Mouse (Mus musculus): ENCODE data around the gene Cdkal1. TPM values are rescaled to one million over a fixed set of nuclear protein-coding genes. Genes with fewer than 3 reads are reported as not detected.
A peak's percentile ranks its signal among the peaks of the same experiment; 100 is the strongest.

Cdkal1 gene
- total RNA-seq (2021), result 10 to 100 TPM; 18.4 to 18.8 TPM
- long read RNA-seq, experiment 1, transcript Cdkal1-201 (16 exons, 2,629 nt), result major isoform, 15 of 16 reads
- long read RNA-seq, experiment 1, partial matches to known transcripts, result 0 of 16 reads
- long read RNA-seq, experiment 1, other reads (novel, unspliced or antisense), result 1 of 16 reads
- long read RNA-seq, experiment 2, transcript Cdkal1-201 (16 exons, 2,629 nt), result major isoform, 16 of 22 reads
- long read RNA-seq, experiment 2, partial matches to known transcripts, result 0 of 22 reads
- long read RNA-seq, experiment 2, other reads (novel, unspliced or antisense), result 6 of 22 reads

DNA sequence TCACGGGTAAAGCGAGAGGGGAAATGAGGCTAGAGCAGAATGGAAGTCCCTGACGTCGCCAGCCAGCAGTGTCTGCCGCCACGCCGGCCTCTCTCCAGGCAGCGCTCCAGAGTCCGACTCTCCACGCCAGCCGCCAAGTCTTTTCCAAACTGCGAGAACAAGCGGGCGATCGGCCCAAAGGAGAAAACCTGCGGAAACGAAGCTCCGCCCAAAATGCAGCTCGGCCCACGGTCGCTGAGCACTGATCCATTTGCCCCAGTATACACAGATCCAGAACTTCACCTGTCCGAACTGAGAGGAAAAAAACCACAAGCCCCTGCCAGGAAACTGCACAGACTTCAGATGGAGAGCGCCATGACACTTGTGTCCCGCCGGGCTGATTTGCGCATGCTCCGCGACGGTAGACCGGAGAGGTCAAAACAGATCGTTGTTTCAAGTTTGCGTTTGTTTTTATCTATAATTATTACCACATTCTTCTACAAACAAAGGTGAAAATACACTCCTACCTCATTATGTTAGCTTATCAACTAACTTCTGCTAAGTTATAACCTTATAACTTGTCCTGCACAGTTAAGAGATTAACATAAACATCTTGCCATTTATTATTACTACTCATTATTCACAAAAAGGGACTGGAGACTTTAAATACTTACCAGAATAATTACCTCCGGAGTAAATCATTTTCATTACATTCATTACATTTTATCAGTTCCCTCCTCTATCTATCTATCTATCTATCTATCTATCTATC lies at the start of gene Cdkal1:
TSS of gene Cdkal1 (minus strand) at position 394 of the 751 bp plus-strand sequence.
- DNase-seq (ENCODE audit: low spot score in 2 of 2), result peak; percentile 84 to 87

DNA sequence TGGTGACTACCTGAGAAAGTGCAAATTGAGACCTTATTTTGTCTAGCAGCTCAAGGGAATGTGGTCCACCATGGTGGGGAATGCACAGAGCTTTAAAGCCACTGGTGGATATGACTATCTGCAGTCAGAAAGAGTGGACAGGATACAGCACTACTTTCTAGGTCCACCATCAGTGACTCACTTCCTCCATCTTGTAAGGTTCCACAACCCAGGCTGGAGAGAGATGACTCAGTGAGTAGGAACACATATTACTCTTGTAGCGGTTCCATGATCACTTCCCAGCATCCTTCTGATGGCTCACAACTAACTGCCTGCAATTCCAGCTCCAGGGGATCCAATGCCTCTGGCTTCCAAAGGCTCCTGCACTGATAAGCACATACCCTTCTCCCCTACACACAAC lies 47.9 kb upstream of the Cdkal1 start:
- no peak for DNase-seq (ENCODE audit: low spot score in 2 of 2)

DNA sequence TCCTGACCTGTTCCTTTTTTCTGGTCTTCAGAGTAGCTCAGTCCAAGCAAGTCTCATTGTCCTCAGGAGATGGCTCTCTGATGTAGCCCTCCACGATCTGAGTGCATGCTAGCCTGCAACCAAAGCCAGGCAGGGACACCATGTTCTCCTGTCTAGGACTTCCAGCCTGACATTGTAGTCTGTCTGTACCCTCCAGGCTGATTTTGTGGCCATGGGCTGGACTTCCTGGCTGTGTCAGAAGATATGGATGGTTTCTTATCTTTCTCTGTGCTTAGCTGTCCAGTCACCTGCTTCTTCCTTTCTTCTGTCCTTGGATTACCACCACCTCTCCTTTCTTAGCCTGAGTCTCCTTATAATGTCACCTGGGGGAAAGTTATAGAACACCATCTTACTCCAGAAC lies 47.2 kb upstream of the Cdkal1 start:
- DNase-seq (ENCODE audit: low spot score in 2 of 2), result no peak

DNA sequence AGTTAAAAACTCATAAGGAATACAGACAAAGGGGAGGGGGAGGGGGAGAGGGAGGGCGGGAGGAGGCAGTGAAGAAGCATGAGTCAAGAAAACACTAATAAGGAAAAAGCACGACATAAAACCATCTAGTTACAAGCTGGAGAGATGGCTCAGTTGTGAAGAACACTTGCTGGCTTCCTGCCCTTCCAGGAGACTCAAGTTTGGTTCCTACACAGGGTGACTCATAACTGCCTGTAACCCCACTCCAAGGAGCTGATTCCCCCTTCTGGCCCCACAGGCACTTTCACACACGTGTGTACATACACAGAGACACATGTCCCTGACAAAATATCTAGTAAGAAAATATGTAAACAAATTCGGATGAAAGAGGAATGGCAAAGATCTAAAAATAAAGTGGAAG lies 46.2 kb upstream of the Cdkal1 start:
- no peak for DNase-seq (ENCODE audit: low spot score in 2 of 2)

DNA sequence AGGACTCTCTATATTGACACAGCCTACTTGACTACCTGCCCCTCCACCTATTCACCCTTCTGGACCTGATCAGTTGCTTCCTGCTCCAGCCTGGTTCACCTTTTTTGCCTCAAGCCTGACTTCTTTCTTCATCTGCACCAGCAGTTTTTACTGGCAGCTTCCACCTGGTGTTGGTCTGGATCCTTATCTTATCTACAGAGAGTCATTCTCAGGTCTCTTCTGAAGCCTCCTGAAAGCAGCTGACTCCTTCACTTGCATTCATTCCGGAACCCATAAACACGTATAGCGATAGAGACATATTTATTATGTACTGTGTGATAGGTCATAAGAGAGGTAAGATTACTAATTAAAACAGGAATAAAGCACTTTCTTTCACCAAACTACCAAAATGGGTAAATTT lies 11.3 kb upstream of the Cdkal1 start:
- DNase-seq (ENCODE audit: low spot score in 2 of 2), result no peak

DNA sequence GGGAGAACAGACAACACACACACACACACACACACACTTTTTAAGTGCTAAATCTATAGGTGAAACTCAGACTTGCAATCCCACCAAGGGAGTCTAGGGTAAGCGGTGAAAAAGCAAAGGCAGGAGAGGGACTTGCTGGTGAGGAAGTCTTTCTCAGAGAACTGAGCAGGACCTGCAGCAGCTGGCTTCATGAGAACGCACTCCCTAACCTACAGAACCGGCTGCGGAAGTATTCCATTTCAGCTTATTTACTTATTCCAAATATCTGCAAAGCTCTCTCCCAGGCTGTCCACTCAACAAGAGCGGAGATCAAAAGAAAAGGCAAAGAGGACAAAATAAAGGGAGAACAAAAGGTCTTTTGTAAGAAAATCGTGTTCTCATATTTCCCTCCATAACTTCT lies 8.9 kb upstream of the Cdkal1 start:
- DNase-seq (ENCODE audit: low spot score in 2 of 2), result no peak

DNA sequence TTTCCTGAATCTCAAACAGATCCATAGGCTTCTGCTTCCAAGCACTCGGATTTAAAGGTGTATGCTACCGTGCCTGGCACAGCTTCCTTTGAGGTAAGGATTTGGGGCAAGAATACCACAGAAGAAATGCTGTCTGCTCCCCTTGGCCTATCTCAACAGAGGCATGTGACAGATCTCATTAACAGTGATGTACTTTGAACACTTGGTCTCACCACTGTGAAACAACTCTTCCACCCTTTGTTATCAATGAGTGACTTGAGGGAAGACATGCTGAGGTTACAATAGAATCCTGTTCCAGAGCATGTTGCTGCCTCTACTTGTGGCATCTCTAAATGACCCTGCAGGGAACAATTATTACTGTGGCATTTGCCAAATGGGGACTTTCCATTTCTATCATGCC lies 4.6 kb upstream of the Cdkal1 start:
- DNase-seq (ENCODE audit: low spot score in 2 of 2), result no peak

DNA sequence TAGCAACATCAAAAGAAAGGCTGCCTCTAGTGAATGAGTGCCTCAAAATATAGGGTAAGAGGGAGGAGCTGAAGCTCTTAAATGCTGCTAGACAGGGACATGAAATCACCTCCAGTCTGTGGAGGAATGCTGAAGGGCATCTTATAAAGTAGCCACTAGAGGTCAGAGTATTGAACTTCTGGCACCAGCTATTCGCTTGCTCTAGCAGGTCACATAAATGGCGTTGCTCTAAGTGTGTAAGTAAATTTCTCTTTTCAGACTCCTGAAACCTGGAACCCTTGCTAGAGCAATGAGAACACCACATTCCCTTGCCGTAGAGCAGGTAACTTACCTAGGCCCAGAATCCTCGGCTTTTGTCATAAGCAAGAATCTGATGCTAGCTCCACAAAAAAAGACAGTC lies 2.0 kb upstream of the Cdkal1 start:
- peak in 1 of 2 experiments; percentile 53 for DNase-seq (ENCODE audit: low spot score in 2 of 2)

DNA sequence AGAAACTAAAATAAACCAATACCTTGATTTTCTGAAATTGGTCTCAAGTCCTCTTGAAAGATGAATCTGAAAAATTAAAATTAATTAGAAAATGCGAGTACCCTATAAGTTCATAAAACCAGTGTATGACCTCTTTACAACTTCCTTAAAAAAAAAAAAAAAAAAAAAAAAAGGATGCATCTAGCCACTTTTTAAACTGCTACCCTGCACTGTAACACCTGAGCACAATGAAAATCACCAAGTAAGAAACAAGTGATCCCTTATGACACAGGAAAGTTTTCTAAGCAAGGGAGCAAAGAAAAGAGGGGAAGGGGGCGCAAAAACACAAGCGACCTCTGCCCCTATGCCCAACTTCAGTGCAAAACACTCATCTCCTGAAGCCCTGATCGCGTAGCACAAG lies 598 bp downstream of the Cdkal1 start:
- no peak for DNase-seq (ENCODE audit: low spot score in 2 of 2)

DNA sequence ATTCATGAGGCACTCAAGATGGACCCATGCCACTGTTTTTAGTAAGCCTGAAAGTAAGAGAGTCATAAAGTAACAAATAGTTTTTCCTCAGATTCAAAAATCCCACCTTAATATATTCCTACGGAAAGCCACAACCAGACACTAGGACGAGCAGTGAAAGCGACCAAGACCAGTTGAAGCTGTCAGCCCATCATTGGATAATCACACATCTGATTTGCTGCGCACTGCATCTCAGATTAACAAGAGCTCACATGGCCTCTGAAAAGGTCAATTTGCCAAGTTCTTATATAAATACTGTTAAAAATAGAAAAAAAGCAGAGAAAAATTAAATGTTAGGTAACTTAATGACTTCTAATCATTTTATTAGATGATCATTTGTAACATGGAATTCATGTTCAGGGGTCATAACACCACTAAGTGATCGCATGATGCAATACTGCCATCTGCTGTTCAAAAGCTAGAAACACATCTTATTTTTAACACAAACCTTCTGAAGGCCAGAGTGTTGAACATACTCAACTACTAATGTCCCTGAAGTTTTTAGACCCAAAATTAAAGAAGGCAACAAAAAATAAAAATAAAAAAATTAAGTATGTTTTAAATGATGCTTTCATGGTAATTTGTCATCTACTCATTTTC lies 16.9 kb downstream of the Cdkal1 start:
- peak in 1 of 2 experiments; percentile 61 for DNase-seq (ENCODE audit: low spot score in 2 of 2)

DNA sequence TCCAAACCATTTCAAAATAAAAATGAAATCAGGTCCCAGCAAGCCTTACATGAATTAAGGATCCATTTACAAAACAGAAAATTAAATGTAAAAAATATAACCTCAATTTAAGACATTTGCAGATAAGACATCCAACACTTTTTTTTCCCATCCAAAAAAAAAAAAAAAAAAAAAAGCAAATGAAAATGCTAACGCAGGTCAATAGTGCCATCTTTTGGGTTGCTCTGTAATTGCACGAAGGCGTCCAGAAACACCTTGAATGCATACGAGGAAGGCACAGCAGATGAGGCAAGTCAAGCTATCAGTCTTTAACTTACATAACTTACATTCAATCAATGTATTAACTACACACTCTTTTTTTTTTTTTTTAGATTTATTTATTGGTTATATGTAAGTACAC lies 20.3 kb downstream of the Cdkal1 start:
- peak in 1 of 2 experiments; percentile 66 for DNase-seq (ENCODE audit: low spot score in 2 of 2)

DNA sequence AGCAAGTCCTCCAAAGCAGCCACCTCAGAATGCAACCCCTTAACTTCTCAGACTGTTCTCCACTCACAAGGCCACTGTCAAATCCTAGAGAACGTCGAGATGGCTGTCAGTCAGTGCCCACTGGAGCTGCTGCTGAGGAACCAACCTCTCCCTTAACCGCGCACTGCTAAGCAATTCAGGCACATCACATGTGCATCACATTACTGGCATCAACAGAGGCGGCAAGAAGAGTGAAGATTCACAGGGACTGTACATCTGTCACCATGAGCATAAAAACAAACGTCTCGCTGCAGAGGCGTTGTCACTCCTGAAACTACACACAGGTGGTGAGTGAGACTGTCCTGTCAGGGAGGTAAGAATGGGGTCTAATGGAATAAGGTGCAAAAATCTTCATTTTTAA lies 21.7 kb downstream of the Cdkal1 start:
- no peak for DNase-seq (ENCODE audit: low spot score in 2 of 2)

DNA sequence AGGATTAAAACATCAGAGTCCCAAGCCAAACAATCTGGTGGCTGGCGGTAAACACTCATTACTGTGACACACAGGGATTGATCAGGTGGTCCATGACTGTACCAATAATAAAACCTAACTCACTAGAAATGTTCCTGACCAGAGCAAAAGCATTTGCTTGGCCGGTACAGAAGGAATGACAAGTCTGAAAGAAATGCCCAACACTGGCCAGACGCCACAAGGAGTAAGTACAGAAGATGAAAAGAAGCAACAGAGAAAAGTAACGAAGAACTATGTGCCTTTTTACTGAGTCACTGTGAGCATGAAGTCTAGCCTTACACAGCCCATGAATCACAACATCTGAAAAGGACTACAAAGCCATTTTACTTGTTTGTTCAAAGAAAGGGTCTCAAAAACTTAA lies 24.3 kb downstream of the Cdkal1 start:
- DNase-seq (ENCODE audit: low spot score in 2 of 2), result no peak

DNA sequence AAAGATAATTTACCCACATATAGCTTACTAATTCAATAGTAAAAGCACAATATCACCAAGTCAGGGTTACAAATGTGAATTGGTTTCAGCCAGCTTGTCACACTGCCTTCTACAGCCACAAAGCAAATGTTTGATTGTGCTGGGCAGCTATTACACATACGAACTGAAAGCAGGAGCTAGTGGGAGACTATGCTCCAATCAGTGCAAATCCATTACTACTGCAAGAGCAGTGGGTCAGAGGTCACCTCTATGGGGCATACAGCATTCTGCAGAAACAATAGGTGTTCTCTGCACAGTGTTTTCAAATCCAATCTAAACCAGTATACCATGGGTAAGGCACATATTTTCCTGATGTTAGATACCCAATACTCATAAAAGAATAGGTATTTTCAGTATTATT lies 27.4 kb downstream of the Cdkal1 start:
- no peak for DNase-seq (ENCODE audit: low spot score in 2 of 2)

DNA sequence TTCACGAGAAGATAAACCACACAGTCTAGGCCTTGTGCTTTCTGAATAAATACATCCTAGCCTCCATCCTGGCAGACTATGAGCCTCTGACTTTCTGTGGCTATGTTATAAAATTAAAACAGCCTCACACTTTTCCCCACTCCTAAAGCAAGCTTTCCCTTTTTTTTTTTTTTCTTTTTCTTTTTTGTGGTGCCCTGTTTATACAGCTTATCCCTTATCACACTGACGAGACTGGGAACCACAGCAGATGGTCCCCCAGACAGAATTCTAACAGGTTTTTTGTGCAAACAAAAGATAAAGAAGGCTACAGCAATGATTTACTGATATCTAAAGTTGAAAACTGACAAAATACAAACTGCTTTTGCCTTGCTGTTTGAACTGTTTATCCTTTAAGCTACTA lies 29.0 kb downstream of the Cdkal1 start:
- DNase-seq (ENCODE audit: low spot score in 2 of 2), result no peak

DNA sequence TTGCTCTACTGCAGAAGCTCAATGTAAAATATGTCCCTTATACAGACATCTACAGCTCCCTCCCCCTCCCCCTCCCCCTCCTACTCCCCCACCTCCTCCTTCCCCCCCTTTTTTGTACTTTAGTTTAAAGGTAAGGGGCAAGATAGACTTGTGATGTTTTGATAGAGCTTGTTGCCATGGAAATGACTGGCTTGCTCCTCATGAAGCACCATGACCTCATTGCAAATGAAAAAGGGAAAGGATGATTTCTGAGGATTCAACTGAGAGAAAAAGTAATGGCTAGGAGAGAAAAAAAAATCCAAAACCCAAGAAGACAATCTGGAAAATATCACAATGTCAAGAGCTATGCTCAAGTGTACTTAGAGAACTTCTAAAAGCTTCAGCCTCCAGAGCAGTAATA lies 29.4 kb downstream of the Cdkal1 start:
- DNase-seq (ENCODE audit: low spot score in 2 of 2), result no peak

DNA sequence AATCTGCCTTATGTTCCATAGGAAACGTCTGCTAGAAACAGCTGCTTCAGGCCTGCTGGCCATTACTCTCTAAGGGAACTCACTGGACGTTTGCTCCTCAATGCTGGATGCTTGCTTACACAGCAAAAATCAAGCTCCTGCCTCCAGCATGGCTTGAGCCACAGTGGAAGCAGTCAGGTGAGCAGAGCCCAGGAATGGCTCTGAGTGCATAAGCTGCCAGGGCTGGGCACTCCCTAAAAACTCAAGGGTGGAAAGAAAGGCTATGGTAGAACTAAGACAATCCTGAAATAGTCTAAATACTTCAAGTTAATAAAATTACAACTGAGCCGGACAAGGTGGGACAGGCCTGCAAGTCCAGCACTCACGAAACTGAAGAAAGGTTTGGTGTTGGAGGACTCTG lies 30.7 kb downstream of the Cdkal1 start:
- DNase-seq (ENCODE audit: low spot score in 2 of 2), result no peak

DNA sequence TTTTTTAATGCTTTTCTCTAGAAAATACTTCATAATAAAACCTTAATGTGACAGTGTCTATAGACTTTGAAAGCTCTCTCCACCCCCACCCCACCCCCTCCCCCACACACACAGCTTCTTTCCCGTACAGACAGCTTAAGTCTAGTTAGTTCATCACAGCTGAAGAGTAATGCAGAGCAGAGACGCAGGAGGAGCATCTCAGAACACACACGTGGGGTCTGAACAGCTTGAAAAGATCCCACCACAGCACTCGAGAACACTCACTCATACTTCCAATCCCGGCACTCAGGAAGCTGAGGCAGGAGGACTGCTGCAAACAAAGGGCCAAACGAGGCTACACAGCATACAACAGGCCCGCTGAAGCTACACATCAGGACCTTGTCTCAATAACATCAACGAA lies 31.1 kb downstream of the Cdkal1 start:
- DNase-seq (ENCODE audit: low spot score in 2 of 2), result no peak

DNA sequence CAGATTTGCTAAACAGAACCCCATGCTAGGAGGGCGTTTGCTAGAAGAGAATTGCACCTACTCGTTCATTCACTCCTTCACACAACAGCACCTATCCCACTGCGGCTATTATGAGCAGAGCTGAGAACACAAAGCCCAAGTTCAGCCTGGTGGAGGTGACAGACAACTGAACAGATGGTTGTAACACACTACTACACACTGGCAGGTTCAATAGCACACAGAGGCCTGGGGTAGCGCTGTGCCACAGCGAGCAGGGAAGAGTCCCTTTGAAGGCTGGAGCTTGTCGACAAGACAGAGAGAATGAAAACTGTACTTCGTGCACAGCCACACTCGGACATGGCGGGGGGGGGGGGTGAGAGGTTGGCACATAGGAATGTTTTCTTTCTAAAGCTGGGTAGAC lies 31.6 kb downstream of the Cdkal1 start:
- peak; percentile 36 to 68 for DNase-seq (ENCODE audit: low spot score in 2 of 2)

DNA sequence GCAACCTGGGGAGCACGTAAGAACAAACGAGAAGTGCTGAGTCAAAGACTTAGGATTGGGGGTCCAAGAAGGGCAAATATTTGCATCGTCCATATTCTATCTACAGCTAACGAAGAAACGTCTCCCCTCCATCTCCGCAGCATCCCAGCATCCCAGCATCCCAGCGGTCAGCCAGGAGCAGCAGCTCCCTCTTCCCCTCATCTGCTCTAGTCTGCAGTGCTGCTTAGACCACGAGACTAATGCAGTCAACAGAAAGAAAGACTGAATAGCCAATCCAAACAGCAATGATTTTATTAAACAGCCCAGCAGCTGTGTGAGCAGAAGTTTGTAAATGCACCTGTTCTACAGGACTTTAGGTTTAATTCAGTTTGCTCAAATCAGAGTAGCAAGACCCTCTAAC lies 32.0 kb downstream of the Cdkal1 start:
- no peak for DNase-seq (ENCODE audit: low spot score in 2 of 2)

DNA sequence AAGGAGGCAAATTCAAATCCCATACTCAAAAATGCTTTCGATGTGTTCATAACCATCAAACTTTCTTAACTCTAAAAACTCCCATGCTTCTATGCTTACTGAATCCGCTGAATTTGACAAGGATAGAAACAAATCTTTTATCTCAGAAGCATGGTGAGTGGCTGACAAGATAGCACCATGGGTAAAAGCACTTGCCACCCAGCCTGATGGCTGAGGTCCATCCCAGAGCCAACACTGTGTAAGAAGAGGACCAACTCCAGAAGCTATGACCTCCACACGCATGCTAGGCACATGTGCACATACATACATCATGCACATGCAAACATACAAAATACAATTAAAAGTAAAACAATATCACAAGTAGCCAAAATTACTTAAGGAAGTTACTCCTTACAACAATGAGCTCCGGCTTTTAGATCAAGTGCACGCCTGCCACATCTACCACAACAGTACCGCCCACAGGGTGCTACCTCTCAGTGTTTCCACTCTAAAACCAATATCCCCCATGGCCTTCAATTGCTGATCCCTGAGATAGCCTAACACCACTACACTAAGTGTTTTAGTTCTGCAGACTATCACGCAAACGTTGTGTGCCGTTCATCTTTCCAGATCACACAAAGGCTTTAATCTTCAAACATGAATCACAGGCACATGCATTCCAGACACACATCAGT lies 35.4 kb downstream of the Cdkal1 start:
- DNase-seq (ENCODE audit: low spot score in 2 of 2), result no peak

DNA sequence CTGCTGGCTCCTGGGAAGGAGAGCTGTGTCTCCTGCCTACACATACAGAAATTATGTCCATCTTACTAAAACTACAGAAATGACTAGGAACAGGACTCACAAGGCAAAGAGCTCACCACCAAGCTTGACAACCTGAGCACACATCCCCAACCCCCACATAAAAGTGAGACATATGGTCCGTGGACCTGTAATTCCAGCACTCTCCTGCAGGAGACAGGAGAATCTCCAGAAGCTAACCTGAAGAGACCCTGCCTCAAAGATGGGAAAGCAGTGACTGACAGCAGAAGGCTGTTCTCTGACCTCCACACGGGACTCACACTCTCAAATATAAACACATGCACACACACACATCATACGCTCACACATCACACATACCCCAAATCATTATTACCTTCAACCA lies 36.3 kb downstream of the Cdkal1 start:
- DNase-seq (ENCODE audit: low spot score in 2 of 2), result no peak
